Mouse (Mus musculus): ENCODE data around the gene Vsig10l.

Gene Vsig10l

GRCm38 (mm10) chr7:43453599-43454355 is 9.2 kb upstream of the Vsig10l start:
- no peak for DNase-seq (ENCODE audit: low read depth, low spot score)

GRCm38 (mm10) chr7:43454371-43454770 is 8.6 kb upstream of the Vsig10l start:
- DNase-seq (ENCODE audit: low read depth, low spot score): no peak

- DNase-seq (ENCODE audit: low read depth, low spot score): no peak
Observed at GRCm38 (mm10) chr7:43463976-43464375, 1.0 kb downstream of the Vsig10l start.

- DNase-seq (ENCODE audit: low read depth, low spot score): no peak
Observed at GRCm38 (mm10) chr7:43464864-43465343, 2.0 kb downstream of the Vsig10l start.

- peak; percentile 55 for DNase-seq (ENCODE audit: low read depth, low spot score)
Observed at GRCm38 (mm10) chr7:43465344-43466098, 2.6 kb downstream of the Vsig10l start.

GRCm38 (mm10) chr7:43466099-43466694 is 3.2 kb downstream of the Vsig10l start:
- no peak for DNase-seq (ENCODE audit: low read depth, low spot score)

- no peak for DNase-seq (ENCODE audit: low read depth, low spot score)
Observed at GRCm38 (mm10) chr7:43470373-43470772, 7.4 kb downstream of the Vsig10l start.

GRCm38 (mm10) chr7:43475706-43476105 is 12.8 kb downstream of the Vsig10l start:
- no peak for DNase-seq (ENCODE audit: low read depth, low spot score)

GRCm38 (mm10) chr7:43476376-43476775 is 13.4 kb downstream of the Vsig10l start:
- DNase-seq (ENCODE audit: low read depth, low spot score): no peak

- DNase-seq (ENCODE audit: low read depth, low spot score): peak; percentile 87
Observed at GRCm38 (mm10) chr7:43481191-43481590, 18.2 kb downstream of the Vsig10l start.

- no peak for DNase-seq (ENCODE audit: low read depth, low spot score)
Observed at GRCm38 (mm10) chr7:43482090-43482716, 19.3 kb downstream of the Vsig10l start.

- DNase-seq (ENCODE audit: low read depth, low spot score): no peak
Observed at GRCm38 (mm10) chr7:43483236-43483635, 20.3 kb downstream of the Vsig10l start.

- no peak for DNase-seq (ENCODE audit: low read depth, low spot score)
Observed at GRCm38 (mm10) chr7:43488646-43489045, 25.7 kb downstream of the Vsig10l start.

GRCm38 (mm10) chr7:43489631-43490125 is 26.7 kb downstream of the Vsig10l start, which contains the start of gene Iglon5:
Gene Iglon5, minus strand, starts transcription at chr7:43490075.
- no peak for DNase-seq (ENCODE audit: low read depth, low spot score)

- DNase-seq (ENCODE audit: low read depth, low spot score): no peak
Observed at GRCm38 (mm10) chr7:43490182-43490584, 27.2 kb downstream of the Vsig10l start.

GRCm38 (mm10) chr7:43490861-43491260 is 27.9 kb downstream of the Vsig10l start:
- DNase-seq (ENCODE audit: low read depth, low spot score): no peak

GRCm38 (mm10) chr7:43495343-43496021 is 32.5 kb downstream of the Vsig10l start:
- DNase-seq (ENCODE audit: low read depth, low spot score): peak; percentile 63

- DNase-seq (ENCODE audit: low read depth, low spot score): no peak
Observed at GRCm38 (mm10) chr7:43511707-43512478, 48.9 kb downstream of the Vsig10l start.

- DNase-seq (ENCODE audit: low read depth, low spot score): no peak
Observed at GRCm38 (mm10) chr7:43512519-43512918, 49.6 kb downstream of the Vsig10l start.

GRCm38 (mm10) chr7:43515076-43515475 is 52.1 kb downstream of the Vsig10l start:
- DNase-seq (ENCODE audit: low read depth, low spot score): no peak
